Mouse (Mus musculus) liver, adult (tissue): ENCODE results near the gene Gfer.

Source experiments
- GATA4 ChIP-seq: IDR thresholded peaks from 2 replicates; pipeline ENCODE4 v1.6.1; 2014; ENCODE audit warnings: mild to moderate bottlenecking, low read length; ENCODE audit not compliant: insufficient replicate concordance

Gfer gene

DNA sequence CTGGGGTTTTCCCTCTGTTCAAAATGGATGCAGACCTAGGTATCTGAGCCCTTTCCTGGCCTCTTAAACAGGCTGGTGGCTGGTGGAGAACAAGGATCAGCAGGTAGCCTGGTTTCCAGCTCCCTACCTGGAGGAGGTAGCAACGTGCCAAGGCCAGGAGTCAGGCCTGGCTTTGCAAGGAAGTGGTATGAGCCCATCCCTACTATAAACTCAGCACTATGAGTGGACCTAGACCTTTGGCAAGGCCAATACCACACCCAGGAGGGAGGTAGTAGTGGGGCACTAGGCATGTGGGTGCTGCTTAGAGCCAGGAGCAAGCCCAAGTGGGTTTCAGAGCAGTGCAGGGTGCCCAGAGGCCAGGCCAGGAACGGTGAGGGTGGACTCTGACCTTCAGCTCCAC, 3.5 kb upstream of the Gfer start:
- no peak for TF ChIP-seq GATA4

DNA sequence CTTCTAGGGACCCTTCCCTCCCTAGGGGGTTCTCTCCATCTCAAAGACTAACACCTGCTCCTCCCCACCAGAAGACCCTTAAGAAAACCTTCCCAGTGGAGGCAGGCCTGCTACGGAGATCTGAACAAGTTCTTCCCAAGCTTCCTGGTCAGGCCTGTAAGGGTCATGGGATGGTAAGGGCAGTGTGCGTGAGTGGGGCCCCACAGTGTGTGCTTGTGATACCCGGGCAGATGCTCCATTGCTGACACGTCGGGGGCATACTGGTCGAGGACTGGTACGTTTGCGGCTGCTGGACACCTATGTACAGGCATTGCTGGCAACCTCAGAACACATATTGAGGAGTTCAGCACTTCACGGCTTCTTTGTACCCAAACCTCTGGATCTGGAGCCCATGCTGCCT, 2.8 kb upstream of the Gfer start:
- no peak for TF ChIP-seq GATA4

DNA sequence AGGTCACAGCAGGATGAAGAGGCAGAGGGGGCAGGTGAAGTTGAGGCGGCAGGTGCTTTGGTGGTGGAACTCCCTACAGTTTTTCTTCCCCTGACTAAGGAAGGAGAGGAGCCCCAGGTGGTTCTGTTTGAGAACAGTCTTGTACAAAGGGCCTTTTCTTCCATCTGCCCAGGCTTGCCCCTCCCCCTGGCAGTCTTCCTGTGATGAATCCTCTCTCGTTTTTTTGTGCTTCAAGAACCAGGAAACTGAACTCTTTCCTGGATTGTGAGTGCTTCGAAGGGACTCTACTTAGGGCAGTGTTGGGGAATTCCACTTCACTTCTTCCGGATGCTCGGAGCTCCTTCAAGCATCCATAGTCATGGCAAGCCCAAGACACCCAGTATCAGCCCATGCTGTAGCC, 2.0 kb upstream of the Gfer start:
- no peak for TF ChIP-seq GATA4

DNA sequence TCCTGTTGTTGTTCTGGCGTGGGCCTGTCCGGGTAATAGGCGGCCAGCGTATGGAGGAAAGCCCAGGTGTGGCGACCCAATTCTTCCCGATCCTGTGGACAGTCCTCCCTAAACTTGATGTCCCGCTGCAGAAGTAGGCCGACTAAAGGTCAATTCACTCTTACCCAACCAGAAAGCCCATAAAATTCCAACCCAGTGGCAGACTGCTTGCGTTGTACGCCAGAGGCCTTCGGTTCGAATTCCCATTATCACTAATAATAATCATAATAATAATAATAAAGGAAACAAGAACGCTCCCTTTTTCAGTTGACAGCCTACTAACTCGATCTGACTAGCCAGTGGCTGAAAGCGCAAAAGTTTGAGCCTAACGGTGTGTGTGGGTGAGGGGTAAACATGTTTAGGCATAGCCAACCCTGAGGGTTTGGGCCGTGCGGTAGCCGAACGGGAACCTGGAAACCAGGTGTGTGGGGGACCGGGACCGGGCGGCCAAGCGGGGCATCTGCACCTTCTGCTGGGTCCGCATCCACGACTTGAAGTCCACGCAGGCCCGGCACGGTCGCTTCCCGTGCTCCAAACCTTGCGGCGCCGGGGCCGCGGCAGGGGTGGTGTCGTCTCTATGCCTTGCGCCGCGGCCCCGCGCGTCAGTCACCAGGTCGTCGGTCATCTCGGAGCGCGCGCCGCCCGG, 488 bp downstream of the Gfer start:
- TF ChIP-seq GATA4, result no peak

DNA sequence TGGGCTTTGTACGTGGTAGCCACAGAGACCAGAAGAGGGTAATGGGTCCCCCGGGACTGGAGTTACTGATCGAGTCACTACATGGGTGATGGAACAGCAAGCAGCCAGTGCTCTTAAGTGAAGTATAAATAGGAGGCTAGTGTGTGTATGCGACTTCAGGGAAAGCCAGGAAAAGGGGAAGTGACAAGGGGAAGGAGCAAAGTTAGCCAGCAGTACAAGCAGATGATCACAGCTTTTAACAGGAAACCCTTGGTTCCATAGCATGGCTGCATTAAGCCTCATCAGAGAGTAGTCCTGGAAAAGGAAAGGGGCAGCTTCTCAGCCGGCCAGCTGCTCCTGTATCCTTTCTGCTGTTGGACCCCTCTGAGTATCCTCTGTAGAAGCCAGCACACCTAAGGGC, 3.6 kb downstream of the Gfer start:
- no peak for TF ChIP-seq GATA4

DNA sequence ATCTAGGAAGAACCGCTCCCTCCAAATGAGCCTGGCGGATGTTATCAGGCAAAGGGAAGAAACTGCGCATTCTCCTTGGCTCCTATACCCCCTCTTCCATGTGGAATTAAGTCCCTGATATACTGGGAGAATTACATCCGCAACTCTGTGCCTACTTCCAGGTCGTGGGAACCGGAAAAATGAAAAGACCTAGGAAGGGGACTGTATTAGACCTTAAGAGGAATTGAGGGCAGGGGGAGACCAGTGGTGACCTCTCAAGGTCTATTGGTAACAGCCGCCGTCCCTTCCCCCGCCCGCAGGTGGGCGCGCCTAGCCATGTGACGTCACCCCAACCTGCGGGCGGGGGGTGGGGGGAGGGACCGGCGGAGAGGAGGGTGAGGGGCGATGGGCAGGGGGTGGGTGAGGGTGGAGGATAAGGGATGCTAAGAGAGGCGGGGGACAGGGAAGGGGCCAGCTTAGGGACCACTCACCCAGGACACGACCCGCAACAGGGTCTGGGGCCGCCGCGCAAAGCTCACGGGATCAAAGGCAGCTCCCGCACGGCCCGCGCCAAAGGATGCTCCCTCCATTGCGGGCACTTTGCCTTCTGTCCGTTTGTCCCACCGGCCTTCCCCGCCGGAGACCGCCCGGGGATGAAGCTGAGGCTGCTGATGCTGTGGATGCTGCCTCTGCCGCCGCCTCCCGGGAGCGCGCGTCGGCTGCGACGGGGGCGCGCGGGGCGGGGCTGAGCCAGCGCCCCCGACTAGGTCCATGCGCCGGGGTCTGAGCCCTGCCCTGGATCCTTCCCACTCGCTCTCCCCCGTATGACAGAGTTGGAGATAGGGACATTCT, 6.5 kb downstream of the Gfer start, which contains the start of gene Syngr3:
Syngr3 (minus strand) TSS at position 705 of the 831 bp plus-strand sequence.
- TF ChIP-seq GATA4, result no peak

DNA sequence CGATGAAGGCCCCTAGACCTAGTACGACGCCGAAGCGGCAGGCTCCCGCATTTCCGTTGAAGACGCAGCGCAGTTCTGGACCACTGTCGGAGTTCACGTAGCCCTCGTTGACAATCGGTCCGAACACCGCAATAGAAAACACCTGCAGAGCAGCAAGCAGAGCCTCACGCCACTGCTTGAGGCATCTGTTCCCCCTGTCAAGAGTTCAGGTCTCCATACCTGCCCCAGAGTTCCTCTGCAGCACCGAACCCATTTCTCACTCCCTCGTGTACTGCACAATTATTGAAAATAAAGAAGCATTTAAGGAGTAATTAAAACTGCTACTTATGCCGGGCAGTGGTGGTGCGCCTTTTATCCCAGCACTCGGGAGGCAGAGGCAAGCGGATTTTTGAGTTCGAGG, 8.4 kb downstream of the Gfer start:
- TF ChIP-seq GATA4, result no peak

DNA sequence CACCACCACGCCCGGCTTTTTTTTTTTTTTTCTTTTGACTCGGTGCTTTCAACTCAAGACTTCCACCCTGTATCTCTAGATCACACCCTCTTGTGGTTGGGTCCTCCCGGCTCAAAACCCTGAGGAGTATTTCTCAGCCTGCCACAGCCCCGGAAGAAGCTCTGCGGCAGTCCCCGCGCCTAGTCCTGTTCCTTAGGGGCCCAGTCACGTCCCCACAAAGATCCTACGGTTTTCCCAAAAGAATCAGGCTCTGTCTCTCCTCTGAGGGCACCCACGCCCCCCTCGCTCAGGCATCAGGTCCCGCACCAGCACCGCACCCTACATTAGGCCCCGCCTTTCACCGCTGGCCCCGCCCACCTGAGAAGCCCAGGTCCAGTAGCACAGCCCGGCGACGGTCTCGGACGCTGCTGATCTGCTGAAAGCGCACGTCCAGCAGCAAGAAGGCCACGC, 8.8 kb downstream of the Gfer start:
- no peak for TF ChIP-seq GATA4

DNA sequence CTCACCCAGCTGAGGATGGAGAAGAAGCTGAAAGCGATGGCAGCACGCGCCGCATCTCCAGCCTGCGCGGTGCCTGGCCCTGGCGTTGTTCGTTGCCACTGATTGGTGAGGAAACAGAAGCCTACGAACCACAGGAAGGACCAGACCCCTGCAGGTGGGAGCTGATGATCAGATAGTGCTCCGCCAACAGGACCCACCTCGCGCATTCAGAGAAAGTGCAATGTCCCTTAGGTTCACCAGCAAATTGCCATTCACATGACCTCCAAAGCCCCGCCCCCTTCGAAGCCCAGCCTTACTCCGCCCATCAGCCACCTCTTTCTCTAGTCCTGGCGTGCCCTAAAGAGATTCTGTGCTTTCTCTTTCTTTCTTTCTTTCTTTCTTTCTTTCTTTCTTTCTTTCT, 9.4 kb downstream of the Gfer start:
- no peak for TF ChIP-seq GATA4

DNA sequence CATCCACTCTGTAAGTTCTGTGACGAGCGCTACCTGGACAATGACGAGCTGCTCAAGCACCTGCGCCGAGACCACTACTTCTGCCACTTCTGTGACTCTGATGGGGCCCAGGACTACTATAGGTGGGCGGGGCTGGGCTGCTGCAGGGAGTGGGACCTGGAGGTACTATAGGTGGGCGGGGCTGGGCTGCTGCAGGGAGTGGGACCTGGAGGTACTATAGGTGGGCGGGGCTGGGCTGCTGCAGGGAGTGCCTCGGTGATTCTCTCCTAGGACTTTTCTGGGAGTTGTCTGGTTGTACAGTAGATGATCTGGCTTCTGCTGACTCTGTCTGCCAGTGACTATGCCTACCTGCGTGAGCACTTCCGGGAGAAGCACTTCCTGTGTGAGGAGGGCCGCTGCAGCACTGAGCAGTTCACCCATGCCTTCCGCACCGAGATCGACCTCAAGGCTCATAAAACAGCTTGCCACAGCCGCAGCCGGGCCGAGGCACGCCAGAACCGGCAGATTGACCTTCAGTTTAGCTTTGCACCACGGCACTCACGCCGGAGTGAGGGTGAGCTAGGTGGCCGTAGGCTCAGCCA, 18.4 kb downstream of the Gfer start:
- TF ChIP-seq GATA4, result no peak

DNA sequence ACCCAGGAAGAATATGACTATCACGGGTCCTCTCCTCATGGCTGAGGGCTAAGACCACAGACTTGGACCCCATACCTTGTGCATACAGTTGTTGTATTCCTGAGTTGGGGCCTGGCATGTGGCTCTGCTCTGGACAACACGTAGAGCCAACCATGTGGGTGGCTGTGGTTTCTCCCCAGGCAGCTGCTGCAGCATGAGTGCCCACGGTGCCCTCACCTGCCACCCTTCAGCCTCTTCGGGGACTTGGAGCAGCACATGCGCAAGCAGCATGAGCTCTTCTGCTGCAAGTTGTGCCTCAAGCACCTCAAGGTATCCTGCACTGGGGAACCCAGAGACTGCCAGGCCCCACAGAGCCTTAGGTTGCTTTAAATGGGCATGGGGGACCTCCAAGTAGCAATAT, 19.1 kb downstream of the Gfer start:
- no peak for TF ChIP-seq GATA4

DNA sequence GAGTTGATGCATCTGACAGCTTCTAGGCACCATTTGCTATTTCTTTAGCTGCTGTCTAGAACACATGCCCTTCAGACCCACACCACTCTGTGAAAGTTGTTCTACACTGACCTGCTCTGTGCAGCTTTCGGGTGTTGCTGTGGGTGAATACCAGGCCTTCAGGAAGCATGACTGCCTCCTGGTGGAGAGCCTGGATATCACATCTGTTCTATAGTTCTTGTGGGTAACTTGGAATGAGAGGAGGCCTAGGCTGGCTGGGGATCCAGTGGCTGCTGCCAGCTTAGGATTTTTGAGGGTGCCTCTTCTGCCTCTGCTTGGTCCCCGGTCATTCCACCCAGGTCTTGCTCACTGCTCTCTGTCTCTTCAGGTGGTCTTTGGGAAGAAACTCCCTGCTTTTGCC, 19.8 kb downstream of the Gfer start:
- TF ChIP-seq GATA4, result no peak

DNA sequence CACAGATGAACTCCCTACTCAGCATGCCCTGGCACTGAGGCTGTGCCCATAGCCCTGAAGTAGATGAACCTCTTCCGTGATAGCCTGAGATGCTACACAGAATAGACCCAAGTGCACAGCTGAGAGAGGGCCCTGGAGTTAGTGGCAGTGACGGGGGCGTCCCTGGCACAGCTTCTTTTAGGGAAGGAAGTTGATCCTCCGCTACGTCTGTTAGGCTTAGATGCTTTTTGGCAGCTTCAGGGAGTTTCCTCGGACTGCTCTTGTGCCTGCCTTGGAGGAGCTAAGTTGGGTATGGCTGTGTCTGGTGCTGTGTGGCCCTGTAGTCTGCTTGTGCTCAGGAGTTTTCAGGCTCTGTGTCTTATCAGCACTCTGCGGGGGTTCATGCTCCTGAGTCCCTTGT, 21.7 kb downstream of the Gfer start:
- TF ChIP-seq GATA4, result no peak

DNA sequence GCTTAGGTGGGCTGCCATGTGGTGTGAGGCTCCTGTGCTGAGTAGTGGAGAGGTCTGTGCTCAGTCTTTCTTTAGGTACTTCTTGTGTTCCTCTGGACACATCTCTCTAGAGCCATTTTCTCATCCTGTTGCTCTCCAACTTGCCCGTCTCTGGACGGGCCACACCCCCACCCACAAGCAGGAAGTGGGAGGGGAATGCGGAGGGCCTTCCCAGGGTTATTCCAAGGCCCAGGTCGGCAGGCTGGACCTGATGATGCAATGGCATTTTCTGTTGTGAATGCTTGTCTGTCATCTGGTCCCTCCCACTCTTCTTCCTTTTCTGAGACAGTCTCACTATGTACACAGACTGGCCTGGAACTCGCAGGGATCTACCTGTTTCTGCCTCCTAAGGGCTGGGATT, 23.8 kb downstream of the Gfer start:
- no peak for TF ChIP-seq GATA4

DNA sequence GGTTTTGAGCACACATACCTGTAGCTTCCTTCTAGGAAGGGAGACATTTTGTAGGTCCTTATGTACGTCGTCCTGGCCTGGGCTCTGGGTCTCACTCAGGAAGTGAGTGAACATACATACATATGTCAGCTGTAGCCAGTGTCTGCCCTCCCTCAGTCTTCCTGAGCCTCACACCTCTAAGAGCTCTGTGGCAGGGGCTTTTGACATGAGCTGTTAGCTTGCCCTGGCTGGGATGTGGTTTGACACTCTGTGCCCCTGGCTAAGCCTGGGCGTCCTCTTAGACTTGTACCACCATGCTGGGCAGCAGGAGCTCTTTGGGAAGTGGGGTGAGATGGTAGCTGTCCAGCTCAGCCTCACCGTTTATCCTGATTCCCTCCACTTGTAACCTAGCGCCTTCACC, 24.6 kb downstream of the Gfer start:
- no peak for TF ChIP-seq GATA4

DNA sequence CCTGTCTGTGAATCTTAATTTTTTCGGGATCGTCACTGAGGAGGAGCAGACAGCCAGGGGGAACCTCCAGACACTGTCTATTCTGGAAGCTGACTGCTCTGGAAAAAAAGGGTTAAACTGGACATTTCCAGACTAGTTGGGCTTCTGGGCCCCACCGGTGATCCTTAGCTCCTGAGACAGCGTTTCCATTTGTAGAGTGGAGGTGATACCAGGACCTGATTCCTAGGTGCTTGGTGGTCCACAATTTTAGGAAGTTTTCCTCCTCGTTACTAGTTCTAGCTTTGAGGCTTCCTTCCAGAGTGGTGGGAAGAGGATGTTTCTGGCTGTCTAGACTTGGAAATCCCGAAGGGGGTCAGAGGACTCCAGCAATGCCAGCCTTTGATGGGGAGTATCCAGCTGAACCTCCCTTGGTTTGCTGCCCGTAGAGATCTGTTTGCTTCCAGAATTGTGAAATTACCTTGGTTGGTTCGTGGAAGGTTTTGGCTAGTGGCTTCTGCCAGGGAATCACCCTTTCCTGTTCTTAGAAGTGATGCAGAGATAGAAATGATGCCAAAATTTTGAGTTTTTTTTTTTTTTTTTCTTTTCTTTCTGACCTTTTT, 25.6 kb downstream of the Gfer start:
- TF ChIP-seq GATA4, result no peak
